Mouse (Mus musculus): ENCODE data around the gene Elmod3.

The Elmod3 gene

DNA sequence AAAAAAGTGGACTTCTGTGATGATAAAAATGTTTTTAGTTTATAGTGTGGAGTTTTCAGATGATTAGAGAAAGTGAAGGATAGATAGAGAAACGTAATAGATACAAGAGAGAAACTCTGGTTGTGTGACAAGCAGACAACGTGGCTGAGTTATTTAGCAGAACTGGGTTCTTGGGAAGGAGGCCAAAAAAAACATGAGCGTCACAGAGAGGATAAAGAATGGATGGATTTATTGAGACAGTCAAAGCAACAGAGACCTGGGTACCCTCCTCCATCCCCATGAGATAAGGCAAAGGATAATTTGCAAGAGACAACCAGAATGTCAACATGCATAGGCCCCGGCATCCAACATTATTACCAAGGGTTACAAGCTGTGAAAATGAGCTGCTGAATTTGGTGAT lies 12.0 kb upstream of the Elmod3 start:
- DNase-seq: no peak

DNA sequence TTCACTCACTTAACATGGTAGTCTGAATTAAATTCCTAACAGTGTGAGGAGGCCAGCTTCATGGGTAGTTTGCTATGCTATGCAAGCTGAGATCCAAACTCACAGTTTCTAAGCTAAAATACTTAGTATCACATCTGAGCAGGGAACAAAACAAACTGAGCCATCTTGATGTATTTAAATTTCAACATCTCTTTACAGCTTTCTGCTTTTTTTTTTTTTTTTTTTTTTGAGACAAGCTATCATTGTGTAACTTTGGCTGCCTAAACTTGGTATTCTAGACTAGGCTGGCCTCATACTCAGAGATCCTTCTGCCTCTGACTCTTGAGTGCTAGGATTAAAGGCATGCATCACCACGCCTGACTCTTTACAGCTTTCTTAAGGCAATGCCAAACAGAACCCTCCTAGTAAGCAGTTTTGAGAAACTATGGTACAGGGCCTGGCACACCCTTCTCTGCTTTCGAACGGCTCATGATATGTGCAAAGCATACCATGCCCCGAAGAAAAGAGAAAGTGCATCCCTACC lies 10.5 kb upstream of the Elmod3 start:
- no peak for DNase-seq

DNA sequence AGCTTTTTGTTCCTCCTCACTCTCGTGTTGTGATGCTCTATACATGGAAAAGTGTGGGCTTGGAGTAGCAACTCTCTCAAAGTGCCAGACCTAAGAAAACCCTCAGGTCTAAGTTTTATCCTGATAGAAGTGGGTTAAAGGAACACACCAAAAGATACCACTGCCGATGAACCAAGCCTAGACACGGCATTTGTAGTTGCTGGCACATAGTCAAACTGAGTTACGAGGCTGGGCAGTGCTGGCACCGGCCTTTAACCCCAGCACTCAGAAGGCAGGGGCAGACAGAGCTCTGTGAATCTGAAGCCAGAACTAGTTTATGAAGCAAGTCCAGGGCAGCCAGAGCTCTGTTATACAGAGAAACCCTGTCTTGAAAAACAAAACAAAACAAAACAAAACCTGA lies 9.5 kb upstream of the Elmod3 start:
- no peak for DNase-seq

DNA sequence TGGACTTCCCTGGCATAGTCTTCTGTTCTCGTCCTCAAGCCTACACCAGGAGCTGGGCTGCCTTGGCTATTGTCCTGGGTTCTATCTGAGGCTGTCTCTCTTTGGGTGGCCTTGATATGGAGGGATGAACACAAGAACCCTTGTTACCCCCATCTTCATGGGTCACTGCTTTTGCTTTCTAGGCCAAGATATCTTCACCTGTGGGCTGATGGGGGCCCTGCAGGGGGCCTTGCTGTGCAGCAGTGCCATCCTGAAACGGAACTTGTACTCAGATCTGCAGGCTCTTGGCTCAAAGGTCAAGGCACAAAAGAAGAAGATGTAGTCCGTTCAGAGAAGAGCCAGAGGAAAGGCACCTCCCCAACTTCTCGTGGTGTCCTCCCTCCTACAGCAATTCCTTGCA lies 8.8 kb upstream of the Elmod3 start:
- DNase-seq: no peak

DNA sequence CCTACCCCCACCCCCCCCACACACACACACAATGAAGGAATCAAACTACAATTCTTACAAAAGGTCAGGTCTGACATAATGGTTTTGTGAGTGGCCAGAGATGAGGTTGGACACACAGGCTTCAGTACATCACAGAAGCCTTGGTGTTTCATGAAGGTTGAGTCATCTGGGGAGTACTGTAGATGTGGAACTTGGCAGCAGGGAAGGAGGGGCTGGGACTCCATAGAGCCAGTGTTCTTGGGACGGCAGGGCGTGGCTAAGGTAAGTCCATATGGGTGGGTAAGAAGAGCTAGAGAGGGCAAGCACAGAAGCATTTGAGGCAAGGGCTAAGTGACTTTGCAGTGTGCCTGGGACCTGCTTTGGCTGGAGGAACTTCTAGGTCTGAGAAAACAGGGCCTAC lies 5.9 kb upstream of the Elmod3 start:
- DNase-seq: no peak

DNA sequence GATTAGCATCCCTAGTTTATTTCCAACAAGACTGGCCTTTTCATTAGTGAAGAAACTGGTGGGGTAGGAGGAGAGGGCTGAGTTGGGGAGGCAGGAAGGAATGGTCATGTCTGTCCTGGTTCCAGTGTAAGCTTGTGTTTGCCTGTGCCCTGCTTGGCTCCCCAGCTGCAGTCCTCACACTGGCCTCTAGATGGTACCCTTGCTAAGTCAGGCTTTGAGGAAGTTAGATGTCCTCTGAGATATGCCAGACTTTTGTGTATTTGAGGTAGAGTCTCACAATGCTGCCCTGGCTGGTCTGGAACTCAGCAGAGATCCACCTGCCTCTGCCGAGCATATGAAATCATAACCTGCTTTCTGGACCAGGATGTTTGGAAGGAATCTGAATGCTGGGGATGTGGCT lies 3.5 kb upstream of the Elmod3 start:
- DNase-seq: peak; percentile 45 to 71

DNA sequence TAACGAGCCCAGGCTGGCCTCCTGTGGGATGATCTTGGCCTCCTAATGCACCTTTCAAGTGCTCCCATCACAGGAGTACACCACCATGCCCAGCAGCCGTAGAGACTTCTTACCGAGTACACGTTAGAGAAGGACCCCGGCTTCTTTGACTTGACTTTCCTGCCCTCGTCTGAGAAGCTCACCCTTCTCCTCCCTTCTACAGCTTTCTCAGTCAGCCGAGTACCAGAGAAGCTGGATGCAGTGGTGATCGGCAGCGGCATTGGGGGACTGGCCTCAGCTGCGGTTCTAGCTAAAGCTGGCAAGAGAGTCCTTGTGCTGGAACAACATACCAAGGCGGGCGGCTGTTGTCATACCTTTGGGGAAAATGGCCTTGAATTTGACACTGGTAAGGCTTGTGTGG lies 2.6 kb upstream of the Elmod3 start:
- no peak for DNase-seq

DNA sequence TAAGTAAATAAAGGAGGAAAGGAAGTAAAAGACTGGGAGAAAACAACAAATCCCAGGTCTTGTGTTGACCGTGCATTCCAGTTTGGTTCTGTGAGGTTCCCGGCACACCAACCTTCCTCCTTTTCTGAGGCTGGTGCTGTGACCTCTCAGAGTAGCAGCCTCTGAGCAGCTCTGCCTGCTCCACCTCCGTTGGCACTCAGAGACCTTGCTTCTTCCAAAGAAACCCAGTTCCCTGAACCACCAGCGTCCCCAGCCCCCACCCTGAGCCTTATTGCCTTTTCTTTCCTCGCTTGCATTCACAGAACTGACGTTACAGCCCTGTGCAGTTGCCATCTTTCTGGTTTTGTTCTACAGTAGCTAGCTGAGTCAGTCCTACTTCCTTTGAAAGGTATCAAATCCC lies 2.0 kb upstream of the Elmod3 start:
- DNase-seq: no peak

DNA sequence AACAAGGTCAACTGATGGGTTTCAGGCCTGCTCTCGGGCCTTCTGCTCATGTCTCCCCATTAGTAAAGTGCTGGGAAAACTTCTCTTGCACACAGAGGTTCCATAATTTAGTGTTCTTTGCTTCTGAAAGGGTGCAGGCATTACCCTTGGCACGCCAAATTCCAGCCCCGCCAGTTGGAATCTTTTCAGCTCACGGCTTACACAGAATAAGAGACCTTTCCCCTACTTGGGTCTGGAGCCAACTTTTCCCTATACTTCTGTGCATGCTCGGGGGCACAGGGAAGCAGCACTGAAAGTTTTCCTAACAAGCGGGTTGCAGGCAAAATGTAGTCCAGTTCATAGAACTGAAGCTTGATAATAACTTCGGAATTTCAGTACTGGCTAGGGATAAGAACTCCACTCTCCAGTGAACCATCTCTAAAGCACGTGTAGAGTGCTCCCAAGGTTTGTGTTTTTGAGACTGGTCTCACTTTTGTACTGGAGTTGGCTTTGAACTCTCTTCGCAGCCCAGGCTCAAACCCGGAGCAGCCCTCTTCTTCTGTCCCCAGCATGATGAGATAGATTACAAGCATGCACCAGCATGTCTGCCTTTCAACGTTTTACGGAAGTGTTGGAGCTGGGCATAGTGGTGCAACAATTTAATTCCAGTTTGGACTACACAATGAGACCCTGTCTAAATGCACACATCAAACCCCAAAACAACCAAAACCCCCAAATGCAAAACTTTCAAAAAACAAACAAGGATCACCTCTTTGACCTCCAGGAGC lies 761 bp upstream of the Elmod3 start:
- no peak for DNase-seq

DNA sequence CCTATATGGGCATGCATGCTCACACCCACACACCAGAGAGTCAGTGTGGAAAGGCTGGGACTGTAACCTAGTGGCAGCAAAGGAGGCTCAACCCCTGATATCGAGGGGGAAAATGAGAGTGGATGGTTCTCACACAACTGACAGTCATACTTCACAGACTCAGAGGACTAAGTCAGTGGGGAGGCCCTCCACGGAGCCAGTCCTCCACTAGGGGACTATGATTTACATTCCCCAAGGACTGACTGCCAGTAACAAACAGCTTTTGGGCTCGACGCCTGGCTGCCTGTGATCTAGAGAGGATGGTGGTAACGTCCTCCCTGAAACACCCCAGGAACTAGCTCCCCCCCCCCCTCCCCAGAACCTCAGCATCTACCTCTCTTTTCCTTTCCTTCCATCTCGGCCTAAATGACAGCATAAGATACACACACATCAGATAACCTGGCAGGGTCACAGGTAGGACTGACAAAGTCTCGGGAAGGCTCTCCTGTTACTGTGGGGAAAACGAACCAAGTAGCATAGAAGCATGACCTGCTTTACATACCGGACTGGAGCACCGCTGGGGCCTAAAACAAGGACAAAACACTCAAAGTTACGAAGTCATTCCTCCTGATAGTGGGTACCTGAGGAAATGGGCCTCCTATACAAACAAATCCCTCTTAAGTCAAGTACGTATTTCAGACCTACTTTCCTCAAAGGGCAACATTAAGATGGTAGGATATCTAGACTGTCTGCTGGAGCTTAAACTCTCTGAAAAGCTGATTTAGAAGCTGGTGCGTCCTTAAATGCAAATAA lies 934 bp downstream of the Elmod3 start:
- no peak for DNase-seq

DNA sequence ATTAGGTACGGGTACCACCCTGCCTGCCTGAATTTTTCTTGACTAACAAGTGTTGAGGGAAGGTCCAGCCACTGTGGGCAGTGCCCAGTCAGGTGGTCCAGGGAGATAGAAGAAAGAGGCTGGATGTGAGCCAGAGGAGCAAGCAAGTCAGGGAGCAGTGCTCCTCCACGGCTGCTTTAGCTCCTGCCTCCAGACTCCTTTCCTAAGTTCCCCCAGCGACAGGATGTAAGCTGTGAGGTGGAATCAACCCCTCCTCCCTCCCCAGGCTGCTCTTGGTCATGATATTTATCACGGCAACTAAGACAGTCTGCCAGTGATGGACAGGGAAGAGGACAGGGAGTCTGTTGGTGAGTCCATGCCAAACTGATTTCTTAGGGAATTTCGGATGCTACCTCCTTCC lies 4.3 kb downstream of the Elmod3 start:
- no peak for DNase-seq

DNA sequence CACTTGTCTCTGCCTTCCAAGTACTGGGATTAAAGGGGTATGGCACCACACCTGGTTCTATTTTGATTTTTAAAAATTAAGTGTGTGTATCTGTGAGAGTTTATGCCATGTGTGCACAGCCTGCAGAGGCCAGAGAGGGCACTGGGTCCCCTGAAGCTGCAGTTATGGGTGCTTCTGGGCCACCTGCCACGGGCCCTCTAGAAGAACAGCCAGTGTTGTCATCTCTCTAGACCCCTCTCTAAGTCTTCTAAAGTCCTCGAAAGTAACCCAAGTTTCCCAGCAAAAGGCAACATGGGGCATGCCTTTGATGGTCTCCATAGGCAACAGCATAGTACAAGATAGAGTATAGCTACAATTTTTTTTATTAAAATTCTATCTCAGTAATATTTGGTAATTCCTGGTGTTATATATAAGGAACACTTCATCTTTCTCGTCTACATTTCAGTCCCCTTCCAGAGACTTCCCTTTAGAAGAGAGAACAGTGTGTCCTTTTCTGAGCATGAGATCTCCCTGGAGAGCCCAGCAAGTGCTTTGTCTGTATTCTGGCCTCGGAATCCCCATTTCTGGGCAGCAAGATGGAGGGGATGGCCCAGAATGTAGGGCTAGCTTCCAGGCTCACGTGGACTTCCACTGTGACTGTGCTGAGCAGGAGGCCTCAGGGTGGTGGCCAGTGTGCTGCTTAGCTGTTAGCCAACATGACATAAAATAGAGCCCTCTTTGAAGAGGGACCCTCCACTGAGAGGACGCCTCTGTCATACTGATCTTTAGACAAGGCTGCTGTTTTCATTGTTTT lies 5.0 kb downstream of the Elmod3 start:
- DNase-seq: no peak

DNA sequence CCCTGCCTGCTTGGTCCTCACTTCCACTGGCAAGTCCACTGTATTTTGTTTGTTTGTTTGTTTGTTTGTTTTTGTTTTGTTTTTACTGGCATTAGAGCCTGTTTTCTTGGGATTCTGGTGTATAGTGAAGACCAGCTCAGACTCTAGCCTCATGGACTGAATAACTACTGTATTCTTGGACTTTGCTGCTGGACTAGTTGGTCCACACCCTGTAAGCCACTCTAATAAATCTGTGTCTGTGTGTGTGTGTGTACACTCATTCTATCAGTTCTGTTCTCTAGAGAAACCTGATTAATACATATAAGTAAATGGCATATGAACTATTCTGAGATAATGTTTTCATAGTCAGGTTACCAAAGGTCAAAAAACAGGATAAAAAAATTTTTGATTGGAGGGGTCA lies 8.1 kb downstream of the Elmod3 start:
- DNase-seq: no peak

DNA sequence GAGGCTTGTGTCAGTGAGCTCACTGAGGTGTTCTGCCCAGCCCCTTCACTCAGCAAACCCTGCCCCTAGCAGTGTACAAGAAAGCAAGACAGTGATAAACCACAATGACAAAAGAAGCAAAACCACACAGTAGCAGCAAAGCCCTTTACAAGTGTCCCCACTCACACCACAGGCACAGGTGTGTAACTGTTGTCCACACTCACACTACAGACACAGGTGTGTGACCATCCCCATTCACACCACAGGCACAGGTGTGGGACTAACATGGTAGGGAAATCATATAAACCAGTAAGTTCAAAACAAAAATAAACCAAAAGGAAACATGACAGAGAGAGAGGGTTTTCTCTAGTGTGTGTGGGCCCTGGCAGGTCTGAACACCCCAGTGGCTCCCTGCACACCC lies 9.9 kb downstream of the Elmod3 start:
- DNase-seq: no peak

DNA sequence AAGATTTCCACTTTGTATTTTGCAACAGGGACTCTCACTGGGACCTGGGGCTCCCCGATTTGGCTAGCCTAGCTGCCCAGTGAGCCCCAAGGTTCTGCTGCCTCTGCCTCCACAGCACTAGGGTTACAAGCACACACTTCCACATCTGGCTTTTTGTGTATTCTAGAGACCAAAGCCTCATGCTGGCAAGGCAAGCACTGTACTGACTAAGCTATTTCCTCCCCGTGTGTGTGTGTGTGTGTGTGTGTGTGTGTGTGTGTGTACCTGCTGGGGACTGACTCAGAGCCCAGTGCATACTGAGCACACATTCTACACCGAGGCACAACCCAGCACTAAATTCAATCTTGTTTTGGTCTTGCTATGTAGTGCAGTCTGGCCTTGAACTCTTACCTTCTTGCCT lies 11.5 kb downstream of the Elmod3 start:
- no peak for DNase-seq

DNA sequence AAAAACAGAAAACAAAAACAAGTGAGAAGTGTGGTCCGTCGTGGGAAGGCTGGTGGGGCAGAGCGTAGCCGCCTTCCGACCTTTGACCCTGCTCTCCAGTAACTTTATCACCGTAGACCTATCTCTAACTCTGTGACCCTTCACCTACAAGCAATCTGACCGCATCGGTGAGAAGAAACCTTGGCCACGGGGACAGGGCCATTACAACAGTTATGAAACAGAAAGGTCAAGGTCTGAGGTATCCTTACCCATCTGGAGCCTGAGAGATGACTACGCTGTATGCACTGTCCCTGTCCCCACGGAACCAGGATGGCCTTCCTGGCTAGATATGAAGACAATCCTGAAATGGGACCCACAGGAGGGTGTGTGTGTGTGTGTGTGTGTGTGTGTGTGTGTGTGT lies 14.1 kb downstream of the Elmod3 start:
- no peak for DNase-seq

DNA sequence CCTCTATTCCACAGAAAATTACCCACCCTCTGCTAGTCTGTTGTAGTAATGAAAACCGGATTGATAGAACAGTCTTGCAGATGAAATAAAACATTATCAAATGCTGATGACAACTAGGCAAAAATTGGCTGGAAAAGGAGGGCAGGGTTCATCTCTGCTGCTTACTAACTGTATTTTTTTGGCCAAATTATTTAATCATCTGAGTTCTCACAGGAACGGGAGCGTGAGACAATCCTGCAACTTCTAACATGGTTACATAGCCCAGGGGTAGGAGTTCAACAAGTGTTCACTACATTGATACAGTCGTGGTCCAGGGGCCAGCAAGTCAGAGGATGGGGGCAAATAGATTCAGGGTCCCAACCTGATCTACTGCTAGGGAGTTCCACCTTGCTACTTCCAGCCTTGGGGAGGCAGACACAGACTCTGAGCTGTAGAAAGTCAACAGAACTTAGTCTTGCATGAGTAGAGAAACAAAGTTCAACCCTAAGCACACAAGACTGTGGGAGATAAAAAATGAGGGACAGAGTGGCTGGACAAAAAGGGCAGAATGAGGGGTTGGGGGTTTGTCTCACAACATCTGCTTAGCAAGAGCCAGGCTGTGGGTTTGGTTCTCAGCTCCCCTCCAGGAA lies 14.9 kb downstream of the Elmod3 start:
- no peak for DNase-seq

DNA sequence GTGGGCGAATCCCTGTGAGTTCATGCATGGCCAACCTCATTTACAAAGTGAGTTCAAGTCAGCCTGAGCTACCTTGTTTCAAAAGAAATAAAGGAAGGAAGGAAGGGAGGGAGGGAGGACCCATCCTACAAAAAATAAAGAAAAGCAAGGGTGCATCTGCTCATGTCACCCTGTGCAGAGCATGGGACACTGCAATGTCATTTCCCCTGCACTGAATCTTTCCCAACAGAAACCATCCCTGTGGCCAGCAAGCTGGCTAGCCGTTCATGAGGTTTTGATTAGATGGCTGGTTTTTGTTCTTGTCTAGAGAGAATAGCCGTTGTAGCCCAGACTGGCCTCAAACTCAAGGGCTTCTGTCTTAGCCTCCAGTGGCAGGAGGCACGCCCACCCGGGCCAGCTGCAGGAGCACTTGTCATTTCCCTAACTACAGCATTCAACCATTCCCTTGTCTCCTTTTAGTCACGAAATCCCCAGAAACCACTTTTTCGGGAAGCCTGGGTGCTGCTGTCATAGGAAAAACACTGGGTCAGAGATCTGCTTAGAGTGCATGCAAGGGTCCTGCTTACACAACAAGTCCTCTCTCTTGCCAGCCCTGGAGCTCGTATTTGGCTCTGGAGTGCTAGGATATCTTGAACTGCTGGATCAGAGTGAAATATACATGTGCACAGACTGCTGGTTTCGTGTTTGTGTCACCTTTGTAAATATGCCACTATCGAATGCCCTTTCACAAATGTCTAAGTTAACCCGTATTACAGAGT lies 16.4 kb downstream of the Elmod3 start:
- DNase-seq: no peak

DNA sequence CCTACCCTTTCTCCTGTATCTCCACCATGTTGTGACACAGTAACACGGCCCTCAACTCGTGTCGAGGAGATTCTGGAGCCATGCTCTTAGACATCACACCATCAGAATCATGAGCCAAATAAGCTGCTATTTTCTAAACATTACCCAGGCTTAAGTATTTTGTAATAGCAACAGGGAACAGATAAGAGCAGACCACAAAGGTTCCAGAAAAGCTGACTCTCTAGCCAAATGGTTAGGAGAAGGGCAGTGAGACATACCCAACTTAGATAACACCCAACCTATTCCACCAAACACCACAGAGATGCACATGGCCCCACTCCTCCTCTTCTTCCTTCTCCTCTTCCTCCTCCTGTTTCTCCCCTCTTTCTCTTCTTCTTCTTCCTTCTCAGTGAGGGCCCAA lies 22.2 kb downstream of the Elmod3 start:
- no peak for DNase-seq

DNA sequence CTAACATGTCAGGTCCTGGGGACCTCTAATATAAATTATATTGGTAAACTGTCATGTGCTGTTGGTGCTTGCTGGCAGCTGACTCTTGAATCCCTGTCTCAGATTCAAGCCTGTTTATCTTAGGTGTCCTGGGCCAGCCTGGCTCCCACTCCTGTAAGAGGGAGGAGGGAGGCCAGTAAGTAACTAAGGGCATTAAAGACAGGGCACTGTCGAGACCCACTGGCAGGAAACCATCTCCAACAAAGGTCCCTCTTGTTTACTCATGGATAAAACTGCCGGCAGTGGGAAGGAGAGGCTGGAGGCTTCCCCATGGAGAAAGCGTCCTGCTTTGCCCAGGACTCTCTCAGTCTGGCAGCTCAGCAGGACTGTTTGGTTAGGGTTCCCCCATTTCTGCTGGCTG lies 26.4 kb downstream of the Elmod3 start:
- no peak for DNase-seq

DNA sequence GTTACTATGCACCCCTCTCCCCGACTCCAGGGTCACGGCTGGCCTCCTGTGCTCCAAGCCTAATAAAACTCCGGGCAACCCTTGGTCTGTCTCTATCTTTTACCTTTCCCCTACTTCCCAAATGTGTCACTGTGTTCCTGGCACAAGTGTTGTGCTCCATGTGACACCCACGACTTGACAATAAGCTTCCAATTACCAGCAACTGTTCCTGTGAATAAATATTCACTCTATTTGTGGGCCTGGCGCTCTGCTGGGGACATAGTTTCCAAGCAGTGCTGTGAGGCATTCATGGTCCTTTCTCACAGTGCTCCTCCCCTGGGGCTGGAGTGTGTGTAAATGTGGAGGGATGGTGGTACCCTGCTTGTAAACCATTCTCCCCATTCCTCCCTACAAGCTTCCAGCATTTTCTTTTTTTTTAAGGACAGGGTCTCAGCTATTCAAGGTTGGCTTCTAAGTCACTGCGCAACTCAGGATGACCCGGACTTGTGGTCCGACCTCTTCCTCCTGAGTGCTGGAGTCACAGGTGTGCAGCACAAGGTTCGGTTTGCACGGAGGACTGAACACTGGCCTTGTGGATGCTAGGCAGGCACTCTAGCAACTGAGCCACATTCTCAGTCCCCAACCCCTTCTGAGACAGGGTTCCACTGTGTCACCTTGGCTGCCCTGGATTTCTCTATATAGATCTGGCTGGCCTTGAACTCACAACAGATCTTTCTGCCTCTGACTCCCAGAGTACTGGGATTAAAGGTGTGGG lies 27.4 kb downstream of the Elmod3 start:
- no peak for DNase-seq

Measured in thymus, adult 18-20 months (tissue).